Mouse (Mus musculus): Measurements from ENCODE around the gene Tgds. TPM values are rescaled to one million over a fixed set of nuclear protein-coding genes. Genes with fewer than 3 reads are reported as not detected.

The Tgds gene
- polyA plus RNA-seq, 1 experiment from 2014 or later: 13.0 TPM

- no peak for ATAC-seq (ENCODE audit: low read depth)
- Histone ChIP-seq H3K4me3 (ENCODE audit: low read depth, low read length) (no peak overlapping the region), H3K4me1 (ENCODE audit: control insufficient read depth, low read depth, low read length) (no peaks in the 10 kb centered on the region), H3K27me3 (ENCODE audit: control insufficient read depth, insufficient read depth, low read depth, low read length) (no peaks in the 10 kb centered on the region), H3K9ac (ENCODE audit: low read depth, low read length) (no peak overlapping the region), H3K27ac (ENCODE audit: low read length) (no peak overlapping the region), H3K4me2 (ENCODE audit: low read depth, low read length) (no peak overlapping the region), H3K9me3 (replicated peaks; ENCODE audit: control insufficient read depth, low read length) (no peaks in the 10 kb centered on the region), H3K36me3 (ENCODE audit: control insufficient read depth, insufficient read depth) (no peaks in the 10 kb centered on the region)
- 80% methylated on average over 13 of the region's 13 CpGs for WGBS (ENCODE audit: insufficient replicate concordance)
Observed at GRCm38 (mm10) chr14:118148046-118148445, 15.5 kb upstream of the Tgds start.

GRCm38 (mm10) chr14:118142283-118142682 lies 9.7 kb upstream of the Tgds start:
- Histone ChIP-seq H3K36me3 (ENCODE audit: control insufficient read depth, insufficient read depth) (no peaks in the 10 kb centered on the region; the same call in 1 of the 2 replicates), H3K4me3 (ENCODE audit: low read depth, low read length) (no peak overlapping the region), H3K27me3 (ENCODE audit: control insufficient read depth, insufficient read depth, low read depth, low read length) (no peaks in the 10 kb centered on the region), H3K27ac (ENCODE audit: low read length) (no peak overlapping the region), H3K9me3 (replicated peaks; ENCODE audit: control insufficient read depth, low read length) (no peaks in the 10 kb centered on the region), H3K4me1 (ENCODE audit: control insufficient read depth, low read depth, low read length) (peaks cover 6% of the 10 kb centered on the region), H3K4me2 (ENCODE audit: low read depth, low read length) (no peak overlapping the region), H3K9ac (ENCODE audit: low read depth, low read length) (no peak overlapping the region)
- 81% methylated on average over 5 of the region's 5 CpGs for WGBS (ENCODE audit: insufficient replicate concordance)
- no peak for ATAC-seq (ENCODE audit: low read depth)

- H3K4me3 ChIP-seq (ENCODE audit: low read depth, low read length): peak overlapping the region; percentile 76
- H3K4me1 ChIP-seq (ENCODE audit: control insufficient read depth, low read depth, low read length): peaks cover 17% of the 10 kb centered on the region
- no peaks in the 10 kb centered on the region; the same call in 1 of the 2 replicates for H3K36me3 ChIP-seq (ENCODE audit: control insufficient read depth, insufficient read depth)
- peak overlapping the region; percentile 84 for H3K4me2 ChIP-seq (ENCODE audit: low read depth, low read length)
- H3K27ac ChIP-seq (ENCODE audit: low read length): no peak overlapping the region
- ATAC-seq (ENCODE audit: low read depth): no peak
- H3K9ac ChIP-seq (ENCODE audit: low read depth, low read length): peak overlapping the region; percentile 69
- WGBS (ENCODE audit: insufficient replicate concordance): under 1% methylated on average over 13 of the region's 13 CpGs
- no peaks in the 10 kb centered on the region for H3K9me3 ChIP-seq (replicated peaks; ENCODE audit: control insufficient read depth, low read length)
- no peaks in the 10 kb centered on the region for H3K27me3 ChIP-seq (ENCODE audit: control insufficient read depth, insufficient read depth, low read depth, low read length)
Observed at GRCm38 (mm10) chr14:118137487-118137886, 4.9 kb upstream of the Tgds start.

GRCm38 (mm10) chr14:118136744-118137452 lies 4.3 kb upstream of the Tgds start, which contains the start of gene Gpr180:
TSS of gene Gpr180 (plus strand) at chr14:118137158.
- peak within 1 kb of the TSS; percentile 69 for H3K9ac ChIP-seq (ENCODE audit: low read depth, low read length)
- H3K4me1 ChIP-seq (ENCODE audit: control insufficient read depth, low read depth, low read length): peaks cover 17% of the 10 kb centered on the region
- under 1% methylated on average over 73 of the region's 77 CpGs for WGBS (ENCODE audit: insufficient replicate concordance)
- no peak within 1 kb of the TSS for H3K27ac ChIP-seq (ENCODE audit: low read length)
- H3K27me3 ChIP-seq (ENCODE audit: control insufficient read depth, insufficient read depth, low read depth, low read length): no peaks in the 10 kb centered on the region
- peak within 1 kb of the TSS; percentile 76 for H3K4me3 ChIP-seq (ENCODE audit: low read depth, low read length)
- H3K4me2 ChIP-seq (ENCODE audit: low read depth, low read length): peak within 1 kb of the TSS; percentile 84
- peak; percentile 94 for ATAC-seq (ENCODE audit: low read depth)
- no peaks in the 10 kb centered on the region; the same call in 1 of the 2 replicates for H3K36me3 ChIP-seq (ENCODE audit: control insufficient read depth, insufficient read depth)
- no peaks in the 10 kb centered on the region for H3K9me3 ChIP-seq (replicated peaks; ENCODE audit: control insufficient read depth, low read length)

- Histone ChIP-seq H3K27ac (ENCODE audit: low read length) (no peak overlapping the region), H3K9me3 (replicated peaks; ENCODE audit: control insufficient read depth, low read length) (no peaks in the 10 kb centered on the region), H3K9ac (ENCODE audit: low read depth, low read length) (peak overlapping the region; percentile 74), H3K4me1 (ENCODE audit: control insufficient read depth, low read depth, low read length) (peaks cover 17% of the 10 kb centered on the region), H3K4me2 (ENCODE audit: low read depth, low read length) (peak overlapping the region; percentile 89), H3K27me3 (ENCODE audit: control insufficient read depth, insufficient read depth, low read depth, low read length) (no peaks in the 10 kb centered on the region), H3K4me3 (ENCODE audit: low read depth, low read length) (peak overlapping the region; percentile 74), H3K36me3 (ENCODE audit: control insufficient read depth, insufficient read depth) (peaks cover 4% of the 10 kb centered on the region)
- no peak for ATAC-seq (ENCODE audit: low read depth)
- WGBS (ENCODE audit: insufficient replicate concordance): 10% methylated on average over 21 of the region's 21 CpGs
Observed at GRCm38 (mm10) chr14:118131931-118132641, 469 bp downstream of the Tgds start.

- Histone ChIP-seq H3K4me2 (ENCODE audit: low read depth, low read length) (peak overlapping the region; percentile 89), H3K9me3 (replicated peaks; ENCODE audit: control insufficient read depth, low read length) (no peaks in the 10 kb centered on the region), H3K36me3 (ENCODE audit: control insufficient read depth, insufficient read depth) (peaks cover 4% of the 10 kb centered on the region), H3K27me3 (ENCODE audit: control insufficient read depth, insufficient read depth, low read depth, low read length) (no peaks in the 10 kb centered on the region), H3K4me1 (ENCODE audit: control insufficient read depth, low read depth, low read length) (peaks cover 14% of the 10 kb centered on the region), H3K27ac (ENCODE audit: low read length) (no peak overlapping the region), H3K4me3 (ENCODE audit: low read depth, low read length) (peak overlapping the region; percentile 74; the same call in 1 of the 2 replicates), H3K9ac (ENCODE audit: low read depth, low read length) (no peak overlapping the region)
- no peak for ATAC-seq (ENCODE audit: low read depth)
- 70% methylated on average over 7 of the region's 7 CpGs for WGBS (ENCODE audit: insufficient replicate concordance)
Observed at GRCm38 (mm10) chr14:118131472-118131871, 1.1 kb downstream of the Tgds start.

GRCm38 (mm10) chr14:118126301-118126700 lies 6.3 kb downstream of the Tgds start:
- Histone ChIP-seq H3K27me3 (ENCODE audit: control insufficient read depth, insufficient read depth, low read depth, low read length) (no peaks in the 10 kb centered on the region), H3K36me3 (ENCODE audit: control insufficient read depth, insufficient read depth) (peaks cover 4% of the 10 kb centered on the region), H3K9ac (ENCODE audit: low read depth, low read length) (no peak overlapping the region), H3K4me2 (ENCODE audit: low read depth, low read length) (no peak overlapping the region), H3K9me3 (replicated peaks; ENCODE audit: control insufficient read depth, low read length) (no peaks in the 10 kb centered on the region), H3K4me1 (ENCODE audit: control insufficient read depth, low read depth, low read length) (peaks cover 2% of the 10 kb centered on the region; the same call in 1 of the 2 replicates), H3K4me3 (ENCODE audit: low read depth, low read length) (no peak overlapping the region), H3K27ac (ENCODE audit: low read length) (no peak overlapping the region)
- ATAC-seq (ENCODE audit: low read depth): no peak
- 78% methylated on average over 5 of the region's 5 CpGs for WGBS (ENCODE audit: insufficient replicate concordance)

- Histone ChIP-seq H3K9ac (ENCODE audit: low read depth, low read length) (no peak overlapping the region), H3K27ac (ENCODE audit: low read length) (no peak overlapping the region), H3K36me3 (ENCODE audit: control insufficient read depth, insufficient read depth) (peaks cover 9% of the 10 kb centered on the region), H3K4me3 (ENCODE audit: low read depth, low read length) (no peak overlapping the region), H3K4me2 (ENCODE audit: low read depth, low read length) (no peak overlapping the region), H3K27me3 (ENCODE audit: control insufficient read depth, insufficient read depth, low read depth, low read length) (no peaks in the 10 kb centered on the region), H3K4me1 (ENCODE audit: control insufficient read depth, low read depth, low read length) (peaks cover 2% of the 10 kb centered on the region; the same call in 1 of the 2 replicates), H3K9me3 (replicated peaks; ENCODE audit: control insufficient read depth, low read length) (no peaks in the 10 kb centered on the region)
- 77% methylated on average over 4 of the region's 4 CpGs for WGBS (ENCODE audit: insufficient replicate concordance)
- no peak for ATAC-seq (ENCODE audit: low read depth)
Observed at GRCm38 (mm10) chr14:118124771-118125170, 7.8 kb downstream of the Tgds start.

GRCm38 (mm10) chr14:118124129-118124528 lies 8.4 kb downstream of the Tgds start:
- Histone ChIP-seq H3K27ac (ENCODE audit: low read length) (no peak overlapping the region), H3K4me2 (ENCODE audit: low read depth, low read length) (no peak overlapping the region), H3K9ac (ENCODE audit: low read depth, low read length) (no peak overlapping the region), H3K9me3 (replicated peaks; ENCODE audit: control insufficient read depth, low read length) (no peaks in the 10 kb centered on the region), H3K4me1 (ENCODE audit: control insufficient read depth, low read depth, low read length) (peaks cover 2% of the 10 kb centered on the region; the same call in 1 of the 2 replicates), H3K27me3 (ENCODE audit: control insufficient read depth, insufficient read depth, low read depth, low read length) (no peaks in the 10 kb centered on the region), H3K36me3 (ENCODE audit: control insufficient read depth, insufficient read depth) (peaks cover 9% of the 10 kb centered on the region), H3K4me3 (ENCODE audit: low read depth, low read length) (no peak overlapping the region)
- ATAC-seq (ENCODE audit: low read depth): no peak
- 43% methylated on average over 5 of the region's 5 CpGs for WGBS (ENCODE audit: insufficient replicate concordance)

All from liver, embryonic 16.5 days (tissue).